Mouse (Mus musculus) CH12.LX (cell line): ENCODE results near the gene Usp46. TPM values are rescaled to one million over a fixed set of nuclear protein-coding genes. Genes with fewer than 3 reads are reported as not detected.

Source experiments
- DNase-seq: peaks from one replicate; pipeline ENCODE4 v3.0.0-alpha.2; 2013; ENCODE audit errors: extremely low read depth
- H3K27ac ChIP-seq: 2 replicates; pipeline ENCODE4 v1.5.1; 2012; ENCODE audit warnings: low read depth, mild to moderate bottlenecking, control low read depth, moderate library complexity; ENCODE audit not compliant: insufficient read depth
- H3K27me3 ChIP-seq: replicated peaks from 2 replicates; pipeline ENCODE3; 2012; ENCODE audit warnings: inconsistent platforms
- H3K36me3 ChIP-seq, 2 experiments: replicated peaks in 1 of 2; 2 replicates each; pipeline versions ENCODE3 to v1.6.1; 2012; ENCODE audit warnings: inconsistent platforms in 1 of 2, low read length in 1 of 2, mild to moderate bottlenecking in 1 of 2, mixed read lengths in 1 of 2, moderate library complexity in 1 of 2; ENCODE audit not compliant: control insufficient read depth in 1 of 2, insufficient read depth in 1 of 2
- H3K4me1 ChIP-seq, 2 experiments: 2 replicates each; pipeline ENCODE4 v1.6.1; 2012; ENCODE audit warnings: inconsistent platforms in 1 of 2, moderate library complexity in 1 of 2; ENCODE audit not compliant: insufficient read depth in 2 of 2, control insufficient read depth in 1 of 2
- H3K4me2 ChIP-seq: 2 replicates; pipeline ENCODE4 v1.6.1; 2012; ENCODE audit warnings: low read depth, mild to moderate bottlenecking, control low read depth; ENCODE audit not compliant: poor library complexity, insufficient read depth, severe bottlenecking
- H3K4me3 ChIP-seq, 3 experiments: fragments of 150-350 bp in 1 of 3; sonication (generic) in 1 of 3; replicated peaks in 1 of 3; 2 replicates each; pipeline versions ENCODE3 to v1.5.1; 2011 to 2012; ENCODE audit warnings: low read depth in 2 of 3, low read length in 2 of 3, mild to moderate bottlenecking in 2 of 3, moderate library complexity in 2 of 3, control low read depth in 1 of 3, improper control_type of control experiment in 1 of 3, inconsistent platforms in 1 of 3, mixed read lengths in 1 of 3; ENCODE audit not compliant: poor library complexity in 1 of 3
- H3K79me2 ChIP-seq: replicated peaks from 2 replicates; pipeline ENCODE4 v1.6.1; 2012; ENCODE audit warnings: mild to moderate bottlenecking, moderate library complexity; ENCODE audit not compliant: control insufficient read depth, poor library complexity, insufficient read depth, severe bottlenecking; ENCODE audit errors: extremely low read depth
- H3K9ac ChIP-seq: 2 replicates; pipeline ENCODE4 v1.6.1; 2012; ENCODE audit warnings: low read depth, mild to moderate bottlenecking, control low read depth, moderate library complexity; ENCODE audit not compliant: insufficient read depth
- H3K9me3 ChIP-seq: replicated peaks from 2 replicates; pipeline ENCODE3; 2012; ENCODE audit warnings: low read length, inconsistent platforms, mixed read lengths
- ETS1 ChIP-seq: conservative IDR thresholded peaks from 2 replicates; pipeline ENCODE4 v1.6.1; 2012; ENCODE audit warnings: low read depth, mild to moderate bottlenecking, inconsistent platforms, low read length, improper control_type of control experiment, moderate library complexity
- MXI1 ChIP-seq: IDR thresholded peaks from 2 replicates; pipeline ENCODE4 v1.6.1; 2011; ENCODE audit warnings: mild to moderate bottlenecking, low read depth, low read length, improper control_type of control experiment
- POLR2A ChIP-seq: IDR thresholded peaks from 2 replicates; pipeline ENCODE4 v1.6.1; 2011; ENCODE audit warnings: low read depth, mild to moderate bottlenecking, improper control_type of control experiment, low read length
- POLR2AphosphoS2 ChIP-seq: IDR thresholded peaks from 2 replicates; pipeline ENCODE4 v1.6.1; 2011; ENCODE audit warnings: low read depth, low read length, improper control_type of control experiment
- ZC3H11A ChIP-seq: IDR thresholded peaks from 2 replicates; pipeline ENCODE4 v1.6.1; 2012; ENCODE audit warnings: low read depth, mild to moderate bottlenecking, inconsistent platforms, low read length, improper control_type of control experiment
- dilution Hi-C: fragments of 300-500 bp; cut with MboI; formaldehyde crosslinking; loops from 2 replicates; pipeline ENCODE4 v1.14.3; 2020; ENCODE audit warnings: low sequenced_read_pairs; ENCODE audit not compliant: extremely low pct_unique_long_range_greater_than_20kb, extremely low pct_ligation_motif_present
- in situ Hi-C: fragments of 300-500 bp; cut with MboI; formaldehyde crosslinking; loops from 3 replicates; pipeline ENCODE4 v1.14.3; 2019; ENCODE audit warnings: low sequenced_read_pairs, low pct_ligation_motif_present, low pct_unique_long_range_greater_than_20kb, mixed read lengths
- polyA plus RNA-seq: library from polyadenylated mRNA; unstranded; fragments of >175 nt; gene quantifications from 2 replicates; pipeline ENCODE4 v1.2.1, GENCODE M21; 2012; ENCODE audit warnings: low read depth; ENCODE audit not compliant: insufficient read length
- total RNA-seq, 2 experiments: library from RNA; depleted of rRNA; stranded (reverse); fragments of 300-350 nt in 1 of 2; fragments of >200 nt in 1 of 2; gene quantifications; 2 replicates each; pipeline ENCODE4 v1.2.3; 2012 to 2014

The Usp46 gene
- total and polyA plus RNA-seq, 3 experiments, result 5.1 to 16.3 (median 15.6) TPM

DNA sequence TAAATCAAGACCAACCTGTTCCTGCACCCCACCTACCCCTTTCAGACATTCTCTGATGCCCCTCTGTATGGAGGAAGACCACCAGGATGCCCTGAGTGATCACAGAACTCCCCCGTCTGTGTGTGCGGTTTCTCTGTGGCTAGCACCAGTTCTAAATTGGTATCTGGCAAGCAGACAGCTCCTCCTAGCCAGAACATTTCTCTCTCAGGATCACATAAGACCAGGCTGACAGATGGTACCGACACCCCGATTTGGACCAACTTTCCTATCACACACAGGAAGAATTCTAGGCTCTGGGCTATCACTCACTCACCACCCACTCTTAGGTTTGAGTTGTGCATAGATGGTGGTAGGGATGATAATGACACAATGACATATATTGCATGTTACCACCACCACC lies 113.2 kb downstream of the Usp46 start:
- Histone ChIP-seq H3K4me1 (peaks cover 7 to 22% of the 10 kb centered on the region in 2 experiments; a peak in 3 of 4 replicates), H3K36me3 (peaks cover 24 to 47% of the 10 kb centered on the region in 2 experiments), H3K4me3 (no peak overlapping the region), H3K9me3 (no peaks in the 10 kb centered on the region), H3K4me2 (no peak overlapping the region), H3K9ac (no peak overlapping the region), H3K27me3 (no peaks in the 10 kb centered on the region), H3K79me2 (no peaks in the 10 kb centered on the region), H3K27ac (no peak overlapping the region)
- TF ChIP-seq MXI1 (no peak), POLR2A (0 out of 2 replicates have a peak, but pooled peaks have one; percentile 25)
- DNase-seq, result no peak
- in situ Hi-C loops, result no loop called here
- dilution Hi-C loops, result no loop called here

GRCm38 (mm10) chr5:73953066-73953614 lies 115.1 kb downstream of the Usp46 start:
- Histone ChIP-seq H3K9ac (no peak overlapping the region), H3K4me1 (peaks cover 4 to 30% of the 10 kb centered on the region in 2 experiments; a peak in 3 of 4 replicates), H3K9me3 (no peaks in the 10 kb centered on the region), H3K36me3 (peaks cover 29 to 62% of the 10 kb centered on the region in 2 experiments), H3K4me2 (no peak overlapping the region), H3K27me3 (no peaks in the 10 kb centered on the region), H3K4me3 (no peak overlapping the region), H3K27ac (no peak overlapping the region), H3K79me2 (no peaks in the 10 kb centered on the region; the same call in 1 of the 2 replicates)
- no peak for DNase-seq
- dilution Hi-C loops, result no loop called here
- in situ Hi-C loops, result no loop called here
- peak; percentile 26; the same call in 1 of the 2 replicates for TF ChIP-seq POLR2AphosphoS2
- no peak for TF ChIP-seq ZC3H11A

- H3K4me2 ChIP-seq, result no peak overlapping the region
- H3K4me3 ChIP-seq, result no peak overlapping the region
- no peak for TF ChIP-seq ETS1
- H3K9ac ChIP-seq, result no peak overlapping the region
- H3K4me1 ChIP-seq, result peaks cover 4 to 30% of the 10 kb centered on the region in 2 experiments; a peak in 3 of 4 replicates
- dilution Hi-C loops (no loop called here), in situ Hi-C loops (no loop called here)
- no peaks in the 10 kb centered on the region for H3K9me3 ChIP-seq
- no peak overlapping the region for H3K27ac ChIP-seq
- DNase-seq, result no peak
- peaks cover 29 to 66% of the 10 kb centered on the region in 2 experiments for H3K36me3 ChIP-seq
- no peaks in the 10 kb centered on the region for H3K27me3 ChIP-seq
- peaks cover 13% of the 10 kb centered on the region for H3K79me2 ChIP-seq
These were observed 116.6 kb downstream of the Usp46 start for GRCm38 (mm10) chr5:73951649-73952000.
